Mouse (Mus musculus): ENCODE results near the gene Cck. TPM values are rescaled to one million over a fixed set of nuclear protein-coding genes. Genes with fewer than 3 reads are reported as not detected.
"Not testable (repeated sequence)": the region's sequence is repeated elsewhere in the genome, so short reads cannot be mapped to it uniquely, and the experiment has no call there.

Cck gene
- total and polyA plus RNA-seq, 2 experiments from 2014 or later = 150 to 174 TPM

- Histone ChIP-seq H3K4me2 (ENCODE audit: low read depth) (no peak overlapping the region), H3K27me3 (ENCODE audit: insufficient read depth, low read length) (no peaks in the 10 kb centered on the region), H3K4me3 (ENCODE audit: low read depth, low read length) (no peak overlapping the region), H3K27ac (ENCODE audit: low read depth, low read length) (no peak overlapping the region), H3K4me1 (ENCODE audit: insufficient read depth) (no peaks in the 10 kb centered on the region), H3K9ac (no peak overlapping the region), H3K36me3 (ENCODE audit: insufficient read depth) (peaks cover 55% of the 10 kb centered on the region), H3K9me3 (ENCODE audit: low read length) (no peaks in the 10 kb centered on the region)
- WGBS = 61% methylated on average over 11 of the region's 11 CpGs
- no peak for ATAC-seq
- no peak for DNase-seq
- TF ChIP-seq CTCF (IDR thresholded peaks at IDR 0.05; ENCODE audit: low read depth) = no peak
Measured at GRCm38 (mm10) chr9:121467460-121467859, 28.0 kb downstream of the Cck start.

GRCm38 (mm10) chr9:121460527-121460926 is 35.0 kb downstream of the Cck start:
- H3K9me3 ChIP-seq (ENCODE audit: low read length) = no peaks in the 10 kb centered on the region
- H3K36me3 ChIP-seq (ENCODE audit: insufficient read depth) = peaks cover 75% of the 10 kb centered on the region

GRCm38 (mm10) chr9:121459950-121460349 is 35.5 kb downstream of the Cck start:
- WGBS = 88% methylated on average over 2 of the region's 2 CpGs
- Histone ChIP-seq H3K4me2 (ENCODE audit: low read depth) (no peak overlapping the region), H3K9me3 (ENCODE audit: low read length) (no peaks in the 10 kb centered on the region), H3K9ac (no peak overlapping the region), H3K4me3 (ENCODE audit: low read depth, low read length) (no peak overlapping the region), H3K4me1 (ENCODE audit: insufficient read depth) (no peaks in the 10 kb centered on the region), H3K27me3 (ENCODE audit: insufficient read depth, low read length) (no peaks in the 10 kb centered on the region), H3K36me3 (ENCODE audit: insufficient read depth) (peaks cover 80% of the 10 kb centered on the region), H3K27ac (ENCODE audit: low read depth, low read length) (no peak overlapping the region)
- TF ChIP-seq CTCF (IDR thresholded peaks at IDR 0.05; ENCODE audit: low read depth) = no peak
- ATAC-seq (no peak), DNase-seq (no peak)

More at GRCm38 (mm10) chr9:121460527-121460926, 35.0 kb downstream of the Cck start:
- no peaks in the 10 kb centered on the region for H3K4me1 ChIP-seq (ENCODE audit: insufficient read depth)
- TF ChIP-seq CTCF (IDR thresholded peaks at IDR 0.05; ENCODE audit: low read depth) = no peak
- H3K9ac ChIP-seq = no peak overlapping the region
- no peak overlapping the region for H3K27ac ChIP-seq (ENCODE audit: low read depth, low read length)
- no peaks in the 10 kb centered on the region for H3K27me3 ChIP-seq (ENCODE audit: insufficient read depth, low read length)
- WGBS = 84% methylated on average over 16 of the region's 16 CpGs
- DNase-seq = no peak
- no peak overlapping the region for H3K4me3 ChIP-seq (ENCODE audit: low read depth, low read length)
- ATAC-seq = no peak
- H3K4me2 ChIP-seq (ENCODE audit: low read depth) = no peak overlapping the region

GRCm38 (mm10) chr9:121458466-121458865 is 37.0 kb downstream of the Cck start:
- peak; percentile 48 for DNase-seq
- peak; percentile 36; the same call in 1 of the 2 replicates for ATAC-seq
- H3K9me3 ChIP-seq (ENCODE audit: low read length) = no peaks in the 10 kb centered on the region
- H3K36me3 ChIP-seq (ENCODE audit: insufficient read depth) = peaks cover 83% of the 10 kb centered on the region
- no peaks in the 10 kb centered on the region for H3K4me1 ChIP-seq (ENCODE audit: insufficient read depth)
- H3K9ac ChIP-seq = no peak overlapping the region
- 33% methylated on average over 8 of the region's 8 CpGs for WGBS
- peak; percentile 82 for TF ChIP-seq CTCF (IDR thresholded peaks at IDR 0.05; ENCODE audit: low read depth)
- no peak overlapping the region for H3K27ac ChIP-seq (ENCODE audit: low read depth, low read length)
- no peak overlapping the region for H3K4me3 ChIP-seq (ENCODE audit: low read depth, low read length)
- H3K4me2 ChIP-seq (ENCODE audit: low read depth) = no peak overlapping the region
- no peaks in the 10 kb centered on the region for H3K27me3 ChIP-seq (ENCODE audit: insufficient read depth, low read length)

GRCm38 (mm10) chr9:121456739-121457515 is 38.6 kb downstream of the Cck start:
- TF ChIP-seq CTCF (IDR thresholded peaks at IDR 0.05; ENCODE audit: low read depth) = no peak
- WGBS = 92% methylated on average over 13 of the region's 13 CpGs
- peaks cover 87% of the 10 kb centered on the region for H3K36me3 ChIP-seq (ENCODE audit: insufficient read depth)

GRCm38 (mm10) chr9:121454891-121455290 is 40.6 kb downstream of the Cck start:
- 88% methylated on average over 3 of the region's 3 CpGs for WGBS

More at GRCm38 (mm10) chr9:121456739-121457515, 38.6 kb downstream of the Cck start:
- Histone ChIP-seq H3K27ac (ENCODE audit: low read depth, low read length) (no peak overlapping the region), H3K4me1 (ENCODE audit: insufficient read depth) (no peaks in the 10 kb centered on the region), H3K4me3 (ENCODE audit: low read depth, low read length) (no peak overlapping the region), H3K27me3 (ENCODE audit: insufficient read depth, low read length) (no peaks in the 10 kb centered on the region), H3K9me3 (ENCODE audit: low read length) (no peaks in the 10 kb centered on the region), H3K9ac (no peak overlapping the region), H3K4me2 (ENCODE audit: low read depth) (no peak overlapping the region)
- no peak for DNase-seq
- no peak for ATAC-seq

GRCm38 (mm10) chr9:121452342-121452942 is 43.1 kb downstream of the Cck start:
- peak; percentile 42 for DNase-seq
- H3K4me3 ChIP-seq (ENCODE audit: low read depth, low read length); H3K4me2 ChIP-seq (ENCODE audit: low read depth); H3K9ac ChIP-seq; H3K27me3 ChIP-seq (ENCODE audit: insufficient read depth, low read length); H3K9me3 ChIP-seq (ENCODE audit: low read length); H3K4me1 ChIP-seq (ENCODE audit: insufficient read depth): not testable (repeated sequence)
- peak; percentile 61 for ATAC-seq
- WGBS = 37% methylated on average over 9 of the region's 9 CpGs
- peaks cover 91% of the 10 kb centered on the region for H3K36me3 ChIP-seq (ENCODE audit: insufficient read depth)
- peak overlapping the region; percentile 57 for H3K27ac ChIP-seq (ENCODE audit: low read depth, low read length)

More at GRCm38 (mm10) chr9:121454891-121455290, 40.6 kb downstream of the Cck start:
- no peaks in the 10 kb centered on the region for H3K27me3 ChIP-seq (ENCODE audit: insufficient read depth, low read length)
- no peak for TF ChIP-seq CTCF (IDR thresholded peaks at IDR 0.05; ENCODE audit: low read depth)
- no peak overlapping the region for H3K27ac ChIP-seq (ENCODE audit: low read depth, low read length)
- no peak overlapping the region for H3K9ac ChIP-seq
- peaks cover 87% of the 10 kb centered on the region for H3K36me3 ChIP-seq (ENCODE audit: insufficient read depth)
- ATAC-seq (no peak), DNase-seq (no peak)
- H3K9me3 ChIP-seq (ENCODE audit: low read length) = no peaks in the 10 kb centered on the region
- H3K4me2 ChIP-seq (ENCODE audit: low read depth) = no peak overlapping the region
- H3K4me3 ChIP-seq (ENCODE audit: low read depth, low read length) = no peak overlapping the region
- H3K4me1 ChIP-seq (ENCODE audit: insufficient read depth) = no peaks in the 10 kb centered on the region

Measured in forebrain, postnatal 0 days (tissue).